Comparison of ENCODE assay signal across 8 mouse cellular contexts in the genomic region with DNA sequence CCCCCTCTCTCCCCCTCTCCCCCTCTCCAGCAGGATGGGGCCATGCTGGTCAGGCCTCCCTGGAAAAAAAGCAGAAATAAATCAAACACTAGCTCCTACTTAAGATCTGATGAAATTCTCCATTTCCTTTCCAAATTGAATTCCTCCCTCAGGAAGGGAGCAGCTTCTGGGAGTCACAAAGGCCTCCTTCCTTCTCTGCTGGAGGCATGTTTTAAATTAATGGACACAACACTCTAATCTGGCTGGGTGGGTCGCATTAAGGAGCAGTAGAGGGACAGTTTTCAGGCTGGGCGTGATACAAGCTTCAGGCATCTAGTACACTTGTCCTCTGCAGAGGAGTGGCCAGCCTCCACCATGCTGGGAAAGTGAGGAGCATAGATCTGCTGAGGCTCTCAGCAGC.
A peak's percentile ranks its signal among the peaks of the same experiment; 100 is the strongest.
DNase-seq lines count a peak whose midpoint lies in the region.

No protein-coding gene starts in this region.

- DNase-seq in adrenal gland, postnatal 14 days: peak; percentile 16
- DNase-seq in adrenal gland, postnatal 4 days (ENCODE audit: low spot score in 2 of 2): no peak
- DNase-seq in right cerebral cortex, postnatal 25 days: peak; percentile 2
- no peak for DNase-seq in right cerebral cortex, postnatal 14 days
- peak; percentile 55 to 74 for DNase-seq in kidney, postnatal 25 days
- DNase-seq in skeletal muscle tissue, adult 2 months (ENCODE audit: low read depth, low spot score): peak; percentile 27
- no peak for DNase-seq in thymus, postnatal 4 days
- no peak for DNase-seq in gastrocnemius, postnatal 14 days

- intact Hi-C loops in gastrocnemius, postnatal 14 days (cut with DNase I; ENCODE audit: low total_unique reads): no loop called here

Comparison
In these comparisons a context has a peak if more than half of its experiments do, and no peak if none do; other contexts are left out.
1. DNase-seq: peak in adrenal gland, postnatal 14 days (single experiment), right cerebral cortex, postnatal 25 days (single experiment), kidney, postnatal 25 days (2 of 2) and skeletal muscle tissue, adult 2 months (single experiment); none in adrenal gland, postnatal 4 days (0 of 2), right cerebral cortex, postnatal 14 days (single experiment), thymus, postnatal 4 days (single experiment) and gastrocnemius, postnatal 14 days (single experiment).